Mouse (Mus musculus) T-cell, adult 2 months (primary cell): ENCODE results near the gene Ptprg.
"Not testable (repeated sequence)": the region's sequence is repeated elsewhere in the genome, so short reads cannot be mapped to it uniquely, and the experiment has no call there.

ENCODE experiments used
- DNase-seq: peaks from one replicate; pipeline ENCODE4 v3.0.0; 2022; ENCODE audit warnings: low spot score

The Ptprg gene

GRCm38 (mm10) chr14:12206138-12206537 is 652.8 kb downstream of the Ptprg start:
- DNase-seq: no peak

- no peak for DNase-seq
Observed at GRCm38 (mm10) chr14:12208554-12208953, 655.2 kb downstream of the Ptprg start.

- no peak for DNase-seq
Observed at GRCm38 (mm10) chr14:12218544-12219150, 665.3 kb downstream of the Ptprg start.

- DNase-seq: no peak
Observed at GRCm38 (mm10) chr14:12219877-12220276, 666.5 kb downstream of the Ptprg start.

GRCm38 (mm10) chr14:12220540-12220939 is 667.2 kb downstream of the Ptprg start:
- DNase-seq: no peak

- DNase-seq: no peak
Observed at GRCm38 (mm10) chr14:12221571-12221970, 668.2 kb downstream of the Ptprg start.

- no peak for DNase-seq
Observed at GRCm38 (mm10) chr14:12243726-12244125, 690.4 kb downstream of the Ptprg start.

GRCm38 (mm10) chr14:12276031-12276430 is 722.7 kb downstream of the Ptprg start:
- DNase-seq: no peak

- no peak for DNase-seq
Observed at GRCm38 (mm10) chr14:12283641-12284040, 730.3 kb downstream of the Ptprg start, which contains the start of gene Gm49355. Gm49355 (plus strand) TSS chr14:12283976.

GRCm38 (mm10) chr14:12284141-12284912 is 731.0 kb downstream of the Ptprg start, which contains the start of gene 3830406C13Rik:
3830406C13Rik (plus strand) TSS chr14:12284173.
- peak; percentile 70 for DNase-seq

- DNase-seq: not testable (repeated sequence)
Observed at GRCm38 (mm10) chr14:12289747-12290146, 736.4 kb downstream of the Ptprg start.
